Mouse (Mus musculus): ENCODE results near the gene Ttc32. TPM values are rescaled to one million over a fixed set of nuclear protein-coding genes. Genes with fewer than 3 reads are reported as not detected.
A peak's percentile ranks its signal among the peaks of the same experiment; 100 is the strongest.

Ttc32 gene
- total RNA-seq, 2 experiments from 2014 or later = 3.6 to 5.7 TPM

DNA sequence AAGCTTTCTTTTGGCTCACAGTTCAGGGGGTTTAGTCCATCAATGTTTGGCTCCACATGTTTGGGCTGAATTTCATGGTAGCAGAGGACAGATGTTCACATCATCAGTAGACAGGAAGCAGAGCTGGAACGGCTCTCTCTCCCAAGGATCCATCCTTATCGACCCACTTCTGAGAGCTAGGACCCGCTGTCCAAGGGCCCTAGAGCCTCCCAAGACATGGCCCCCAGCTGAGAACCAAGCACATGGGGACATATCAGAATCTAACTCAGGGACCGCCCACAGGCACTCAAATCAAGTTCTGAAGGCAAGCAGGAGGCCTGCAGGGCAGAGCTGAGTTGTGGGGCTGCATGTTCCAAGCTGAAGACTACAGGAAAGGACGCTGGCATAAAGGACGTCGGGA, 14.9 kb downstream of the Ttc32 start:
- DNase-seq (ENCODE audit: low spot score in 2 of 2) = no peak

DNA sequence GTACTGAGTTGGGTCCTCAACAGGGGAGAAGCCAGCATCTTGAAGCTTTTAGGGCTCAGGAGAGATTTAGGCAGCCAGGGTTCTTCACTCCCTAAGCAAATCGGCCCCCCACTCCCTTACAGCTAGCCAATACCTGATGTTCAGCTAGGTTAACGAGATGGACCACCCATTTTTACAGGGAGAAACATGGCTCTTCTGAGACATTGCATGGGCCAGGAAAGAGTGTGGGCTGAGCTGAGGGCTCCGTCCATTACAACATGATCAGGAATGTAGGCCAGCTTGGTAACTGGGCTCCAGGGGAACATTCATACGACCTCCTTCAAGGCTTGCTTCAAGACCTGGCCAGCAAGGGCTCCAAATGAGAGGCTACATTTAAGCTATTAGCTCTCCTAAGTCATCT, 16.9 kb downstream of the Ttc32 start:
- no peak for DNase-seq (ENCODE audit: low spot score in 2 of 2)

DNA sequence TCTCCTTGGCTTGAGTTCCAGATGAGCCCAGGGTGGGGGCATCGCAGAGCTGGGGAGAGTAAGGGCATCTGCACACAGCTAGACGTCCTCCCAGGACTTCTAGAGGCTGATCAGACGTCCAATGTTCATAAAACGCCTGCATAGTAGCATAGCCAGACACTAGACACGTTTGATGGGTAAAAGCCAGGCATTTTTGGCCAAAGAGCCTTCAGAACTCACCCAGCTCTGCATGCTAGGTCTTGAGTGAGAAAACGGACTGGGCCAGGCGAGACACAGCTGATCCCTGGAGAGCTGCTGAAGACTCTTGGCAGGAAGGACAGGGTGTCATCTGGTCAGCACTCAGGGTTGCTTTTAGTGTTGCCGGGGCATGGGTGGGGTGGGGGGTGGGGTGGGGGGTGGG, 18.3 kb downstream of the Ttc32 start:
- no peak for DNase-seq (ENCODE audit: low spot score in 2 of 2)

DNA sequence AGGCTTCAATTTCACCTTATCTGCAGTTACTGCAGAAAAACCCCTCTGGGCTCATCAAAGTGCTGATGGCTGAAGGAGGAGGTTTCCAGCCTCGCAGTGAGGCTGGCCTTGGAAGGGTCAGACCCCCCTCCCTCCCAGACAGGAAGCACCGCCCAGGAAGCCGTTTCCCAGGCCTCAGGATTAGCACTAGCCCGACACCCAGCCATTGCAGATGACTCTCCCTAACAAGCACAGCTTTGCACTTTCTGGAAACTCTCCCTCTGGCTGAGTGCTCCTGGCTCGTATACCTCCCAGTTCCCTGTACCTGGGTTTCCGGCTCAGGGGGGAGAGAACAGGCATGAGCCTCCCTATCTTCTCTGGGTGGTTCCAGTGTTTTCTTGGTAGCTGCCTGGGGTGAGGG, 21.0 kb downstream of the Ttc32 start:
- DNase-seq (ENCODE audit: low spot score in 2 of 2) = no peak

DNA sequence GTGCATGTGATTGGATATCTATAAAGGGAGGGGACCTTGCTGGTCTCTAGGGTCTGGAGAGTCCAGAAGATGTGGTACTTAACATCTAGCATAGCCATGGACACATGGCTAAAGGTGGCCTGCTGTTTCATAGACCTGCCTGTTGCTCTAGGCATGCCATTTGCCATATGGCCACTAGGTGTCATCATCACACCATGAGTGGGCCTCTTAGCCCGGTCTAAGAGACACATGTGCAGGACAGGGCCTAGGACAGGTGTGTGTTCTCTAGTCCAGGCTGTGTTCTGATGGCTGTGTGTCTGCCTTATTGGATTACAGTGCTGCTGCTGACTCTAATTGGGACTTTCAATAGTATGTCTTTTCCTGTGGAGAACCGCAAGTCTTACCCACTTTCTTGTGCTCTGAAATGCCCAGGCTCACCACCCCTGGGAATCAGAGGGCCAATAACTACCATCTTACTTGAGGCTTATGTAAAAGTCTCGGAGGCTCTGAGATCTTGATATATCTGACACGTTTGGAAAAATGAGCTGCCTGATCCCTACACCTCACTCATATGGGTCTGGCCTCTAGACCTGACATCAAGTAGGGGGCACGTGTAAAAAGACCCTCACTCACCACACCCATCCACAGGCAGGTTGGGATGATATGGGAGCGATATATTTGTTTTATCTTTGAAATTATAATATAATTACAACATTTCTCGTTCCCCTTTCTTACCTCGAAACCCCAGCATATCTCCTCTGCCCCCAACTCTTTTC, 22.5 kb downstream of the Ttc32 start:
- peak; percentile 65 to 91 for DNase-seq (ENCODE audit: low spot score in 2 of 2)

DNA sequence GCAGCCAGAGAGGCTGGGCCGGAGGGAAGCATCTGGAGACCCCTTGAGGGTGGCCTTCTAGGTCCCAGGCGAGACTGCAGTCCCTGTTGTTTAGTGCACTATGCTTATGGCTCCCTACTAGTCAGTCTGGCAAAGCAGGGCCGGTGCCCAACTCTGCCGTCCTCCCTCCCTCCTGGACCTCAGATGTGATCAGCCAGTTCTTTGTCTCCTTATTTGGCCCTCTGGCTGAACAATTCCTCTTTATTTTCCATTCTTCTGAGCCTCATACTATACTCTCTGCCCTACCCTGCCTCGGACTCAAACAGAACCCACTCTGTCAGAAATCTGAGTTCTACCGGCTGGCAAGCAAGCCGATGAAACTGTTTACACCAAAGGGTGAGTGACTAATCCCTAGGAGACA, 23.5 kb downstream of the Ttc32 start:
- DNase-seq (ENCODE audit: low spot score in 2 of 2) = peak in 1 of 2 experiments; percentile 20

DNA sequence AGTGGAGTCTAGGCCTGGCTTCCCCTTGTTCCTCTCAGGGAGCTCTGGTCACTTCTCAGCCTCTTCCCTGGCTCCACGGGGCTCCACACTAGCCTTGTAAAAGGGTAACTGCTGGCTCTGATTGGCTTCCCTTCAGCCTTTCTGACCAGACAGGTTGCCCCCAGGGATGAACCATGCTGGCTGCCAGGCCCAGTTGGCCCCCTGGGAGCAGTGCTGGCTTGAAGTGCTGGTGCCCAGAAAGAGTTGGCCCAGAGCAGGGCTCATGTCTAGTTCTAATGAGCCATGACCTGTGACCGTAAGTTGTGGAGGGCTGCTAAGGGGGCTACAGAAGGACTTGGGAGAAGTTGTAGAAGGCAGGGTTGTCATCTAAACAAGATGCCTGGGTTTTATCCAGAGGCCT, 24.2 kb downstream of the Ttc32 start:
- no peak for DNase-seq (ENCODE audit: low spot score in 2 of 2)

DNA sequence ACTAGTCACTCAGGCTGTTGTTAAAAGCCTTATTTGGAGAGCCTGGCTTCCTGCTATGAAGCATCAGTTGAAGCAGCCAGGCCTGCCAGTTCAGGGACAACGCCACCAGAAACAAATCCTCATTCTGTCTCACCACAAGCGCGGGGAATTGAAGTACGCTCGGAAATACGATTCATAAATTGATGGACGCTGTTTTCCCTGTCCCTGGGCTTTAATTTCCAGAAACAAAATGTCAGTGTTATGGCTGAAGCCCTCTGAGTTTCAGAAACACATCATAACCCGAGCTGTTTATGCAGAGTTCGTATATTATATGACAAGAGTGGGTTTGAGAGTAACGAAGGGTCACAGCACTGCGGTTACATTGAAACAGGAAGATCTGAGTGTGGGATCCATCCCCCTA, 25.5 kb downstream of the Ttc32 start:
- no peak for DNase-seq (ENCODE audit: low spot score in 2 of 2)

DNA sequence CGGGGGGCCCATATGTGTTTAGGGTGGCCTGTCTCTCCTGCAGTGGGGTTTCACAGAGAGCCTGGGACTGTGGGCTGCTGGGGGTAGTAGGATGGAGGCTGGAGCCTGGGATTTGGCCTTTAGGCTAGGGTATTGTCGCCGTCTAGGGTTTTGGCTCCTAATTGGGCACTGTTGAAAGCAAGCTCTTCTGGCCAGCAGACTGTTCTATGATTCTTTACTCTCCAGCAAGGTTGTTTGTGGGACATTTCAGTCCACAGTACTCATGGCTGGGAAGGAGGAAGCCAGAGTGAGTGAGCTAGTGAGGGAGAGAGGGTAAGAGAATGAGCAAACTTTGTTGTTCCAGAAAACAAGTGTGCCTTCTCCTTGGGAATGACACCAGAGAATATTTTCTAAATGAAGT, 29.7 kb downstream of the Ttc32 start:
- DNase-seq (ENCODE audit: low spot score in 2 of 2) = no peak

DNA sequence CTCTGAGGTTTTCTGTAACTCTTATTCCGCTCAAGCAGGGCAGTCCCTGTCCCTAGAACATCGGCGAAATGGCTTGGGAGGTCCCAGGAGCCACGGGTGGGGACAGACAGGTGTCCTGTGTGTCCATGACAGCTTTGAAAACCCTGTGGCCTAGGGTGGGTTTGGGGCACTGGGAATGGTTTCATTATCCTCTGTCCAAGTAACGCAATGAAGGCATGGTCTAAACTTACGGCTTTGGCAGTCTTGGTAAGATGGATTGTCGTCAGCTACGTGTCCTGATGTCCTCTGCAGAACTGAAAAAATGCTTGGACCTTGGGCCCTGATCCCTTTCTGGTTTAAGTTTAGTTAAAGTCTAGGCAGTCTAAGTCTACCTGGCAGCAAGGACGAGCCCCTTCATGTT, 30.2 kb downstream of the Ttc32 start:
- no peak for DNase-seq (ENCODE audit: low spot score in 2 of 2)

DNA sequence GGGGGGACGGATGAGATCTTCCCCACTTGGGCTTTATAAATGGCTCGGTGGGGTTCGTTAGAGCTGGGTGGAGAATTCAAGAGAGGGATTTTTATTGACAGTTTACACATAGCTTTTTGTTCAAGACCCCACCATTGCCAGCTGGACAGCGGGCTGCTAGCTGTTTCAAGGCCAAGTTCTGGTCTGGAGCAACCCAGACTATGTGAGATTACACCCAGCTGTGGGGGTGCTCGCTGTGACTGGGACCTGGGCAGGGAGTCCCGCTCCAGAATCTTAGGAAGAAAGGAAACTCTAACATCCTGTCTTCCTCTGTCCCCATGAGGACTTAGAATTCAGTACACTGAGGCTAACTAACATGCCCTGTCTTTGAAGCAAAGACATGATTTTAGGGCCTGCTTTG, 33.8 kb downstream of the Ttc32 start:
- no peak for DNase-seq (ENCODE audit: low spot score in 2 of 2)

DNA sequence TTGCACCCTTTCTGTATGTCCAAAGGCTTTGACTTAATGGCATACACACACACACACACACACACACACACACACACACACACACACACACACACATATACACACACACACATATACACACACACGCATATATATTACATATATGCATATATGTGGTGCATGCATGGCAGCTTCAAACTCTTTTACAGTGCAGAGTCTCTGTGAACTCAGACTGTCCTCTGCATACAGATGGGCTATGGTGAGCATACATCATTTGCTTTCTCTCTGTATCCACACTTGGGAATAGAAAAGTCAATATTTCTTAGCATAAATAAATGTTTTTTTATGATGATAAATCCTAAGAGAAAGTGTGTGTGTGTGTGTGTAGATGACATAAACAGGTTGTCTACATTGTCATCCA, 41.3 kb downstream of the Ttc32 start:
- DNase-seq (ENCODE audit: low spot score in 2 of 2) = no peak

DNA sequence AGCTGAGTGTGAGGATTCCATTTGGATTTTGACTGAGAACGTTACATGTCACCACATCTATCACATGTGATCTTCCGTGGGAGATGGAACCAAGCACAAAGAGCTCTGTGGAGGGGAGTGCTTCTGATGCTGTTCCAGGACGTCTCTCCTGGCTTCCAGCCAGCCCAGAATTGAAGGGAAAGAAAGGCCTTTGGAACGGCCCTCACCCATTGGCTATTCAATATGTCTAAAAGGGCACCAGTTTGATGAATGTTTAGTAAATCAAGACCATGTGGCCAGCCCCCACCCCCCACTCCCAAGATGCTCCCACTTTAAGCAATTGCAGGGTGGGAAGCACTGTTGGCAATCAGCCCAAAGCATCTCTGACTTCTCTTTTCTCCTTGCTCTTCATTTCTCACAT, 41.7 kb downstream of the Ttc32 start:
- no peak for DNase-seq (ENCODE audit: low spot score in 2 of 2)

DNA sequence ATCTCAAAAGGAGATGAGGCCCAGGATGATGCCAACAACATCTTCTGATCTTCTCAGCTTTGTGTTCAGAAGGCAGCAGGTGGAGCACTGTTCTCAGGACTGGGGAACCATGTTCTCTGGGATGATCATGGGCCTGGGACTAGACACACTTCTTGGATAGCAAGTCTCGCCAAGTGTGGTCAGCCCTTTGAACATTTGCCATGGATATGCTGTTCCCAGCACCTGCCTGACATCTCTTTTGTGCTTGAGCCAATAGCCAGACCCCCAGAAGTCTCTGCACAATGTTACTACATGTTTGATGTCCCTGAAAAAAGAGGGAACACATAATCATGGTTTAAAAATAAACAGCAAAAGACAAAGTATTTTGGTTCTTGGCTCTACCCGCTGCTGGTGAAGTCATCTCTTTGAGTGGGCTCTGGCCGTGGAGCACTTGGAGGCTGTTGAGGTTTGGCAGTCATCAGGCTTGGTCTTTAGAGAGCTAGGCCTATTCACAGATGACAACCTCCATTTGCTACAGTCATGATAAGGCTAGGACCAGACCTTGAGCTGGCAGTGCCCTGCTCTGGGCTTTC, 47.8 kb downstream of the Ttc32 start:
- no peak for DNase-seq (ENCODE audit: low spot score in 2 of 2)

DNA sequence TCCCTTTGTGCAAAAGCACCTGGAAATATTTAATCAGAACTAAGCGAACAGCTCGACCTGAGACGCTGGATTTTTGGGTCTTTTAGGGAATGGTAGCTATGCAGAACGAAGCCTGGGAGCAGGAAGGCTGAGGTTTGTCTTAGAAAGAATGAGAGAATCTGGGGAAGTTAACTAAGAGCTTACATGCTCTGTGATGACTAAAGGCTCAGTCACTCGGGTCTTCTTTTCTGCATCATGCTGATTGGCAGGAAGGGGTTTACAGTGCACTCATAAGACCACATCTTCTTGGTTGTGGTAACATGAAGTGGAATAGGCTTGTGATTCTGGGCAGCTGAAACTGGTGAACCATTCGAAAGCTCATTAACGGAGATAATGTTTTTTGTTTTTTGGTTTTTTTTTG, 60.4 kb downstream of the Ttc32 start:
- DNase-seq (ENCODE audit: low spot score in 2 of 2) = no peak

Other genes with a start within 250 kb of the Ttc32 start
- gene Laptm4a, start 108.3 kb upstream of the Ttc32 start, total RNA-seq (2021) = 100 to 1,000 TPM; 215 to 227 TPM
- not detected for gene Matn3, start 82.1 kb upstream of the Ttc32 start, total RNA-seq (2021)
- gene Wdr35, start 56.1 kb upstream of the Ttc32 start, total RNA-seq (2021) = 10 to 100 TPM; 37.8 to 40.9 TPM